Mouse (Mus musculus): Measurements from ENCODE around the gene Rap1gap2. TPM values are rescaled to one million over a fixed set of nuclear protein-coding genes. Genes with fewer than 3 reads are reported as not detected.
"Not testable (repeated sequence)": the region's sequence is repeated elsewhere in the genome, so short reads cannot be mapped to it uniquely, and the experiment has no call there.

Gene Rap1gap2
- polyA plus RNA-seq, 1 experiment from 2014 or later: 13.1 TPM

GRCm38 (mm10) chr11:74589401-74590238 lies 21.1 kb downstream of the Rap1gap2 start:
- Histone ChIP-seq H3K4me3 (replicated peaks) (peak overlapping the region; percentile 61), H3K4me2 (peak overlapping the region; percentile 68), H3K9me3 (replicated peaks) (no peaks in the 10 kb centered on the region), H3K36me3 (no peaks in the 10 kb centered on the region), H3K4me1 (peaks cover 54% of the 10 kb centered on the region), H3K27me3 (replicated peaks) (peaks cover 25% of the 10 kb centered on the region; the same call in 1 of the 2 replicates), H3K9ac (replicated peaks) (peak overlapping the region; percentile 69), H3K27ac (replicated peaks) (peak overlapping the region; percentile 91)
- peak; percentile 92 for ATAC-seq (ENCODE audit: low FRiP score)
- WGBS: 2% methylated on average over 66 of the region's 66 CpGs

GRCm38 (mm10) chr11:74586401-74586800 lies 24.3 kb downstream of the Rap1gap2 start:
- Histone ChIP-seq H3K36me3 (no peaks in the 10 kb centered on the region), H3K27ac (replicated peaks) (no peak overlapping the region), H3K4me3 (replicated peaks) (no peak overlapping the region), H3K27me3 (replicated peaks) (peaks cover 25% of the 10 kb centered on the region; the same call in 1 of the 2 replicates), H3K9me3 (replicated peaks) (no peaks in the 10 kb centered on the region), H3K4me1 (peaks cover 58% of the 10 kb centered on the region), H3K9ac (replicated peaks) (no peak overlapping the region), H3K4me2 (no peak overlapping the region)
- ATAC-seq (ENCODE audit: low FRiP score): no peak
- 64% methylated on average over 5 of the region's 5 CpGs for WGBS

- Histone ChIP-seq H3K4me1 (peaks cover 48% of the 10 kb centered on the region), H3K4me2 (0 out of 2 replicates have a peak overlapping the region, but pooled peaks have one; percentile 3), H3K9ac (replicated peaks) (no peak overlapping the region), H3K4me3 (replicated peaks) (no peak overlapping the region), H3K36me3 (no peaks in the 10 kb centered on the region), H3K9me3 (replicated peaks) (no peaks in the 10 kb centered on the region), H3K27ac (replicated peaks) (no peak overlapping the region), H3K27me3 (replicated peaks) (peaks cover 19% of the 10 kb centered on the region; the same call in 1 of the 2 replicates)
- ATAC-seq (ENCODE audit: low FRiP score): no peak
- 60% methylated on average over 10 of the region's 10 CpGs for WGBS
Measured at GRCm38 (mm10) chr11:74584946-74585723, 25.6 kb downstream of the Rap1gap2 start.

GRCm38 (mm10) chr11:74583824-74584349 lies 26.8 kb downstream of the Rap1gap2 start:
- Histone ChIP-seq H3K9ac (replicated peaks) (no peak overlapping the region), H3K36me3 (no peaks in the 10 kb centered on the region), H3K4me2 (no peak overlapping the region), H3K4me1 (peaks cover 38% of the 10 kb centered on the region), H3K27ac (replicated peaks) (no peak overlapping the region), H3K27me3 (replicated peaks) (peaks cover 10% of the 10 kb centered on the region; the same call in 1 of the 2 replicates), H3K4me3 (replicated peaks) (no peak overlapping the region), H3K9me3 (replicated peaks) (no peaks in the 10 kb centered on the region)
- WGBS: 64% methylated on average over 7 of the region's 7 CpGs
- ATAC-seq (ENCODE audit: low FRiP score): no peak

GRCm38 (mm10) chr11:74582464-74582863 lies 28.3 kb downstream of the Rap1gap2 start:
- Histone ChIP-seq H3K27ac (replicated peaks) (no peak overlapping the region), H3K4me1 (peaks cover 24% of the 10 kb centered on the region), H3K4me2 (no peak overlapping the region), H3K36me3 (no peaks in the 10 kb centered on the region), H3K9ac (replicated peaks) (no peak overlapping the region), H3K27me3 (replicated peaks) (peaks cover 5% of the 10 kb centered on the region; the same call in 1 of the 2 replicates), H3K4me3 (replicated peaks) (no peak overlapping the region), H3K9me3 (replicated peaks) (no peaks in the 10 kb centered on the region)
- no peak for ATAC-seq (ENCODE audit: low FRiP score)
- 85% methylated on average over 3 of the region's 3 CpGs for WGBS

GRCm38 (mm10) chr11:74581333-74581732 lies 29.4 kb downstream of the Rap1gap2 start:
- H3K27me3 ChIP-seq (replicated peaks); H3K9ac ChIP-seq (replicated peaks); H3K9me3 ChIP-seq (replicated peaks); H3K27ac ChIP-seq (replicated peaks); H3K4me2 ChIP-seq; ATAC-seq (ENCODE audit: low FRiP score); H3K36me3 ChIP-seq; H3K4me3 ChIP-seq (replicated peaks): not testable (repeated sequence)
- WGBS: 61% methylated on average over 4 of the region's 4 CpGs
- peaks cover 20% of the 10 kb centered on the region for H3K4me1 ChIP-seq

- no peaks in the 10 kb centered on the region for H3K36me3 ChIP-seq
- 84% methylated on average over 3 of the region's 3 CpGs for WGBS
- no peak overlapping the region for H3K9ac ChIP-seq (replicated peaks)
- H3K27ac ChIP-seq (replicated peaks): no peak overlapping the region
- no peaks in the 10 kb centered on the region for H3K27me3 ChIP-seq (replicated peaks)
- H3K4me2 ChIP-seq: no peak overlapping the region
- H3K9me3 ChIP-seq (replicated peaks): no peaks in the 10 kb centered on the region
- peaks cover 9% of the 10 kb centered on the region; the same call in 1 of the 2 replicates for H3K4me1 ChIP-seq
- H3K4me3 ChIP-seq (replicated peaks): no peak overlapping the region
- no peak for ATAC-seq (ENCODE audit: low FRiP score)
Measured at GRCm38 (mm10) chr11:74577068-74577467, 33.6 kb downstream of the Rap1gap2 start.

GRCm38 (mm10) chr11:74575940-74576339 lies 34.8 kb downstream of the Rap1gap2 start:
- Histone ChIP-seq H3K9me3 (replicated peaks) (no peaks in the 10 kb centered on the region), H3K27ac (replicated peaks) (no peak overlapping the region), H3K4me1 (peaks cover 9% of the 10 kb centered on the region; the same call in 1 of the 2 replicates), H3K4me2 (no peak overlapping the region), H3K27me3 (replicated peaks) (no peaks in the 10 kb centered on the region), H3K4me3 (replicated peaks) (no peak overlapping the region), H3K9ac (replicated peaks) (no peak overlapping the region), H3K36me3 (no peaks in the 10 kb centered on the region)
- WGBS: 66% methylated on average over 3 of the region's 3 CpGs
- no peak for ATAC-seq (ENCODE audit: low FRiP score)

GRCm38 (mm10) chr11:74574768-74575434 lies 35.8 kb downstream of the Rap1gap2 start:
- no peak for ATAC-seq (ENCODE audit: low FRiP score)
- H3K36me3 ChIP-seq: no peaks in the 10 kb centered on the region
- H3K4me3 ChIP-seq (replicated peaks): no peak overlapping the region
- no peak overlapping the region for H3K9ac ChIP-seq (replicated peaks)
- H3K4me1 ChIP-seq: peaks cover 9% of the 10 kb centered on the region; the same call in 1 of the 2 replicates
- H3K9me3 ChIP-seq (replicated peaks): no peaks in the 10 kb centered on the region
- no peak overlapping the region for H3K4me2 ChIP-seq
- H3K27me3 ChIP-seq (replicated peaks): no peaks in the 10 kb centered on the region
- 75% methylated on average over 4 of the region's 4 CpGs for WGBS
- no peak overlapping the region for H3K27ac ChIP-seq (replicated peaks)

GRCm38 (mm10) chr11:74572459-74573061 lies 38.2 kb downstream of the Rap1gap2 start:
- Histone ChIP-seq H3K9me3 (replicated peaks) (no peaks in the 10 kb centered on the region), H3K27me3 (replicated peaks) (no peaks in the 10 kb centered on the region), H3K27ac (replicated peaks) (no peak overlapping the region), H3K9ac (replicated peaks) (no peak overlapping the region), H3K4me2 (no peak overlapping the region), H3K4me1 (peaks cover 9% of the 10 kb centered on the region; the same call in 1 of the 2 replicates), H3K36me3 (no peaks in the 10 kb centered on the region), H3K4me3 (replicated peaks) (no peak overlapping the region)
- 74% methylated on average over 6 of the region's 6 CpGs for WGBS
- no peak for ATAC-seq (ENCODE audit: low FRiP score)

- no peaks in the 10 kb centered on the region for H3K36me3 ChIP-seq
- 72% methylated on average over 6 of the region's 6 CpGs for WGBS
- no peak overlapping the region for H3K9ac ChIP-seq (replicated peaks)
- H3K27ac ChIP-seq (replicated peaks): no peak overlapping the region
- H3K4me1 ChIP-seq: peaks cover 9% of the 10 kb centered on the region; the same call in 1 of the 2 replicates
- no peaks in the 10 kb centered on the region for H3K27me3 ChIP-seq (replicated peaks)
- no peak overlapping the region for H3K4me2 ChIP-seq
- no peak for ATAC-seq (ENCODE audit: low FRiP score)
- no peaks in the 10 kb centered on the region for H3K9me3 ChIP-seq (replicated peaks)
- no peak overlapping the region for H3K4me3 ChIP-seq (replicated peaks)
Measured at GRCm38 (mm10) chr11:74569735-74570134, 41.0 kb downstream of the Rap1gap2 start.

Data from neural tube, embryonic 15.5 days (tissue).